Mouse (Mus musculus): ENCODE data around the gene Trappc4. TPM values are rescaled to one million over a fixed set of nuclear protein-coding genes. Genes with fewer than 3 reads are reported as not detected.

Trappc4 gene
- total RNA-seq, 2 experiments from 2014 or later: 13.8 to 17.5 TPM

GRCm38 (mm10) chr9:44357207-44357606, 50.2 kb downstream of the Trappc4 start:
- no peak for DNase-seq

Small RNAs within 50 kb of the gene (microRNA-seq; reads per million reads assigned to microRNA genes)
- 0 to 0.79 reads per million in 2 experiments for gene Mir7085 (ENCODE audit: borderline replicate concordance in 2 of 2)

Other genes starting within 250 kb of the Trappc4 start
- gene Cbl, start 173.6 kb downstream of the Trappc4 start, total RNA-seq (2021): 1 to 10 TPM; 9.2 to 9.4 TPM
- gene Ccdc153, start 166.9 kb downstream of the Trappc4 start, total RNA-seq (2021): not detected
- under 1 TPM; 0.99 to 1.00 TPM for gene Pdzd3, start 156.1 kb downstream of the Trappc4 start, total RNA-seq (2021)
- 10 to 100 TPM; 18.6 to 21.1 TPM for gene Nlrx1, start 139.0 kb downstream of the Trappc4 start, total RNA-seq (2021)
- under 1 TPM; 0.15 to 0.62 TPM for gene Abcg4, start 119.0 kb downstream of the Trappc4 start, total RNA-seq (2021)
- gene Hinfp, start 101.9 kb downstream of the Trappc4 start, total RNA-seq (2021): 1 to 10 TPM; 5.6 to 6.0 TPM
- gene C2cd2l, start 87.3 kb downstream of the Trappc4 start, total RNA-seq (2021): 10 to 100 TPM; 12.0 to 12.2 TPM
- 10 to 100 TPM; 11.0 to 11.2 TPM for gene Dpagt1, start 81.6 kb downstream of the Trappc4 start, total RNA-seq (2021)
- gene H2afx, start 72.9 kb downstream of the Trappc4 start, total RNA-seq (2021): 10 to 100 TPM; 10.8 to 12.8 TPM
- gene Hmbs, start 63.4 kb downstream of the Trappc4 start, total RNA-seq (2021): 10 to 100 TPM; 20.3 to 24.3 TPM
- gene Vps11, start 45.9 kb downstream of the Trappc4 start, total RNA-seq (2021): 10 to 100 TPM; 13.5 to 14.5 TPM
- gene Hyou1, start 28.1 kb downstream of the Trappc4 start, total RNA-seq (2021): 10 to 100 TPM; 28.0 to 31.3 TPM
- 100 to 1,000 TPM; 117 to 142 TPM for gene Slc37a4, start 10.7 kb downstream of the Trappc4 start, total RNA-seq (2021)
- 100 to 1,000 TPM; 631 to 665 TPM for gene Rps25, start 461 bp downstream of the Trappc4 start, total RNA-seq (2021)
- gene Ccdc84, start 11.0 kb upstream of the Trappc4 start, total RNA-seq (2021): 1 to 10 TPM; 3.9 to 5.8 TPM
- gene Foxr1, start 33.5 kb upstream of the Trappc4 start, total RNA-seq (2021): not detected
- gene Upk2, start 47.4 kb upstream of the Trappc4 start, total RNA-seq (2021): under 1 TPM; 0.32 to 0.43 TPM
- 10 to 100 TPM; 33.6 to 40.7 TPM for gene Bcl9l, start 75.2 kb upstream of the Trappc4 start, total RNA-seq (2021)
- gene Cxcr5, start 154.3 kb upstream of the Trappc4 start, total RNA-seq (2021): not detected
- gene Ddx6, start 197.3 kb upstream of the Trappc4 start, total RNA-seq (2021): 10 to 100 TPM; 55.1 to 59.4 TPM

Data from gastrocnemius, postnatal 25 days (tissue).